Mouse (Mus musculus) urinary bladder, postnatal 4 days (tissue): ENCODE measurements around the gene Foxq1.

ENCODE experiments used
- DNase-seq, 2 experiments: peaks; one replicate each; pipeline ENCODE4 v3.0.0; 2021 to 2022; ENCODE audit warnings: low spot score in 2 of 2

Gene Foxq1

GRCm38 (mm10) chr13:31572806-31573508 lies 17.0 kb downstream of the Foxq1 start:
- peak in 1 of 2 experiments; percentile 47 for DNase-seq

- DNase-seq, result no peak
Measured at GRCm38 (mm10) chr13:31574627-31575026, 18.7 kb downstream of the Foxq1 start.

GRCm38 (mm10) chr13:31576696-31577095 lies 20.8 kb downstream of the Foxq1 start:
- no peak for DNase-seq

GRCm38 (mm10) chr13:31577576-31577975 lies 21.6 kb downstream of the Foxq1 start:
- DNase-seq, result no peak

- no peak for DNase-seq
Measured at GRCm38 (mm10) chr13:31578389-31578788, 22.5 kb downstream of the Foxq1 start.

GRCm38 (mm10) chr13:31579866-31580265 lies 23.9 kb downstream of the Foxq1 start:
- DNase-seq, result no peak

- DNase-seq, result no peak
Measured at GRCm38 (mm10) chr13:31587341-31587740, 31.4 kb downstream of the Foxq1 start.

GRCm38 (mm10) chr13:31599576-31599975 lies 43.6 kb downstream of the Foxq1 start:
- no peak for DNase-seq

GRCm38 (mm10) chr13:31603964-31604363 lies 48.0 kb downstream of the Foxq1 start:
- no peak for DNase-seq
